Mouse (Mus musculus): ENCODE measurements around the gene Hinfp. TPM values are rescaled to one million over a fixed set of nuclear protein-coding genes. Genes with fewer than 3 reads are reported as not detected.
A peak's percentile ranks its signal among the peaks of the same experiment; 100 is the strongest.

The Hinfp gene
- polyA plus RNA-seq, 1 experiment, result 6.5 TPM

DNA sequence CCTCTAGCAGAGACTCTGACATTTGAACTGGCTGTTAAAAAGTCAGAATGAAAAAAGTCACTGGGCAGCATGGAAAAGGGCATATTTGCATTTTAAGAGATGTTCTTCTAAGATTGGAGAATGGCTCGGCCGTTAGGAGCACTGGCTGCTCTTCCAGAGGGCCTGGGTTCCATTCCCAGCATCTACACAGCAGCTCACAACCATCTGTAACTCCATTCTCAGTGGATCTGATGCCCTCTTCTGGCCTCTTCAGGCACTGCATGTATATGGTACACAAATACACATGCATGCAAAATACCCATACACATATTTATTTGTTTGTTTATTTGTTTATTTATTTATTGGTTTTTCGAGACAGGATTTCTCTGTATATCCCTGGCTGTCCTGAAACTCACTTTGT lies 36.4 kb downstream of the Hinfp start:
- H3K27me3 ChIP-seq (ENCODE audit: control insufficient read depth, insufficient read depth, insufficient read length), result no peaks in the 10 kb centered on the region
- H3ac ChIP-seq (ENCODE audit: control insufficient read depth, insufficient read length), result no peak overlapping the region
- H3K4me3 ChIP-seq, result no peak overlapping the region
- TF ChIP-seq POLR2AphosphoS2 (IDR thresholded peaks at IDR 0.05; ENCODE audit: insufficient read length, low read depth) (no peak), MYOD1 (IDR thresholded peaks at IDR 0.05; ENCODE audit: control insufficient read depth in 1 of 3, insufficient read length in 2 of 3, low read depth in 2 of 3) (no peak), MAX (IDR thresholded peaks at IDR 0.05; ENCODE audit: low read depth) (no peak), MYOG (IDR thresholded peaks at IDR 0.05; ENCODE audit: control insufficient read depth in 1 of 3, insufficient read depth in 1 of 3, insufficient read length in 2 of 3, low read depth in 2 of 3) (no peak), E2F4 (IDR thresholded peaks at IDR 0.05; ENCODE audit: insufficient read depth) (no peak), CEBPB (IDR thresholded peaks at IDR 0.05; ENCODE audit: insufficient read depth, poor library complexity, severe bottlenecking) (no peak), TCF3 (IDR thresholded peaks at IDR 0.05; ENCODE audit: insufficient read length, low read depth) (no peak), TCF12 (IDR thresholded peaks at IDR 0.05; ENCODE audit: insufficient read depth, poor library complexity, severe bottlenecking) (no peak), USF1 (IDR thresholded peaks at IDR 0.05; ENCODE audit: low read depth) (no peak), REST (IDR thresholded peaks at IDR 0.05; ENCODE audit: insufficient read depth, insufficient read length) (no peak), POLR2A (IDR thresholded peaks at IDR 0.05; ENCODE audit: insufficient read length, low read depth) (no peak), SRF (IDR thresholded peaks at IDR 0.05; ENCODE audit: control insufficient read depth, insufficient read length, low read depth) (no peak)
- H3K36me3 ChIP-seq (ENCODE audit: control insufficient read depth, insufficient read depth), result no peaks in the 10 kb centered on the region
- no peaks in the 10 kb centered on the region for H3K79me2 ChIP-seq (ENCODE audit: control insufficient read depth, insufficient read depth)
- no peak overlapping the region for H3K4me2 ChIP-seq (ENCODE audit: low read depth)

DNA sequence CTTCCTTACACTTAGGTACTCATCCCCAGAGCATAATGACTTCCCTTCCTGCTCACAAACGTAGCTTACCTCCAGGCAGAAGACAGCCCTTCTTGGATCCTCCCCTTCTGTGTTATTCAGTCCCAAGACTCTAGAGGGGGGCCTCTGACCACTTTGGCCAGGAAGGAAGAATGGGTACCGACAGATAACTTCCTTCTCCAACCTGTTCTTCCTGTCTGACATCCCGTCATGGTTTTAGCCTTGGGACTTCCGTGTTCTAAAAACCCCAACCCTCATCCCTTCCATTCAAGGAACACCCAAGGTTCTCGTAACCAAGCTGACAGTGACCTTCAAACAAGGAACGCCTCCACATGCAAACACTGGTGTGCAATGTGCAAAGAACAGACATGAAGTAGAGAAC lies 37.0 kb downstream of the Hinfp start, which contains the start of gene Nlrx1:
Gene Nlrx1 (minus strand): TSS at position 168 of the 400 bp plus-strand sequence.
- peak within 1 kb of the TSS; percentile 20 for H3K4me3 ChIP-seq
- H3ac ChIP-seq (ENCODE audit: control insufficient read depth, insufficient read length), result peak within 1 kb of the TSS; percentile 93
- H3K36me3 ChIP-seq (ENCODE audit: control insufficient read depth, insufficient read depth), result no peaks in the 10 kb centered on the region
- no peaks in the 10 kb centered on the region for H3K27me3 ChIP-seq (ENCODE audit: control insufficient read depth, insufficient read depth, insufficient read length)
- peak within 1 kb of the TSS; percentile 66 for H3K4me2 ChIP-seq (ENCODE audit: low read depth)
- H3K79me2 ChIP-seq (ENCODE audit: control insufficient read depth, insufficient read depth), result no peaks in the 10 kb centered on the region
- TF ChIP-seq SRF (IDR thresholded peaks at IDR 0.05; ENCODE audit: control insufficient read depth, insufficient read length, low read depth) (no peak), TCF3 (IDR thresholded peaks at IDR 0.05; ENCODE audit: insufficient read length, low read depth) (no peak), MYOG (IDR thresholded peaks at IDR 0.05; ENCODE audit: control insufficient read depth in 1 of 3, insufficient read depth in 1 of 3, insufficient read length in 2 of 3, low read depth in 2 of 3) (no peak), CEBPB (IDR thresholded peaks at IDR 0.05; ENCODE audit: insufficient read depth, poor library complexity, severe bottlenecking) (no peak), MYOD1 (IDR thresholded peaks at IDR 0.05; ENCODE audit: control insufficient read depth in 1 of 3, insufficient read length in 2 of 3, low read depth in 2 of 3) (no peak), USF1 (IDR thresholded peaks at IDR 0.05; ENCODE audit: low read depth) (no peak), REST (IDR thresholded peaks at IDR 0.05; ENCODE audit: insufficient read depth, insufficient read length) (no peak), POLR2A (IDR thresholded peaks at IDR 0.05; ENCODE audit: insufficient read length, low read depth) (no peak), POLR2AphosphoS2 (IDR thresholded peaks at IDR 0.05; ENCODE audit: insufficient read length, low read depth) (no peak), E2F4 (IDR thresholded peaks at IDR 0.05; ENCODE audit: insufficient read depth) (no peak), MAX (IDR thresholded peaks at IDR 0.05; ENCODE audit: low read depth) (no peak), TCF12 (IDR thresholded peaks at IDR 0.05; ENCODE audit: insufficient read depth, poor library complexity, severe bottlenecking) (no peak)

DNA sequence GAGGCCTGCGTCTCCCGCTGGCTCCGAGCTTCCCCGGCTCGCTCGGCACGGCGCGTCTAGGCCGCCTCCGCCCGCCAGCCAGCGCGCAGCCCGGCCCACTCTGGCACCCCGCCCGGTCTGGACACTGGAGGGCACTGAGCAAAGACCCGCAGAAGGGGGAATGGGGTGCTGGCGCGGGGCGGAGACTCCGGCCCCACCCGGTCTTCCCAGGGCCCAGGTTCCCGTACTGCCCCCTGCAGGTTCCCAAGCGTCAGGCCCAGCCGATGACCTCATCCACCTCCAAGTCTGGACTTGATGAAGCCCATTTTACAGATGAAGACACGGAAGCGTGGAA lies 37.5 kb downstream of the Hinfp start:
- peak overlapping the region; percentile 20 for H3K4me3 ChIP-seq
- H3K79me2 ChIP-seq (ENCODE audit: control insufficient read depth, insufficient read depth), result no peaks in the 10 kb centered on the region
- no peaks in the 10 kb centered on the region for H3K36me3 ChIP-seq (ENCODE audit: control insufficient read depth, insufficient read depth)
- no peaks in the 10 kb centered on the region for H3K27me3 ChIP-seq (ENCODE audit: control insufficient read depth, insufficient read depth, insufficient read length)
- TF ChIP-seq POLR2AphosphoS2 (IDR thresholded peaks at IDR 0.05; ENCODE audit: insufficient read length, low read depth) (peak; percentile 72), POLR2A (IDR thresholded peaks at IDR 0.05; ENCODE audit: insufficient read length, low read depth) (peak; percentile 88), E2F4 (IDR thresholded peaks at IDR 0.05; ENCODE audit: insufficient read depth) (no peak), MAX (IDR thresholded peaks at IDR 0.05; ENCODE audit: low read depth) (no peak), MYOG (IDR thresholded peaks at IDR 0.05; ENCODE audit: control insufficient read depth in 1 of 3, insufficient read depth in 1 of 3, insufficient read length in 2 of 3, low read depth in 2 of 3) (peak in 1 of 3 experiments; percentile 6)
- H3ac ChIP-seq (ENCODE audit: control insufficient read depth, insufficient read length), result peak overlapping the region; percentile 93
- H3K4me2 ChIP-seq (ENCODE audit: low read depth), result peak overlapping the region; percentile 66

DNA sequence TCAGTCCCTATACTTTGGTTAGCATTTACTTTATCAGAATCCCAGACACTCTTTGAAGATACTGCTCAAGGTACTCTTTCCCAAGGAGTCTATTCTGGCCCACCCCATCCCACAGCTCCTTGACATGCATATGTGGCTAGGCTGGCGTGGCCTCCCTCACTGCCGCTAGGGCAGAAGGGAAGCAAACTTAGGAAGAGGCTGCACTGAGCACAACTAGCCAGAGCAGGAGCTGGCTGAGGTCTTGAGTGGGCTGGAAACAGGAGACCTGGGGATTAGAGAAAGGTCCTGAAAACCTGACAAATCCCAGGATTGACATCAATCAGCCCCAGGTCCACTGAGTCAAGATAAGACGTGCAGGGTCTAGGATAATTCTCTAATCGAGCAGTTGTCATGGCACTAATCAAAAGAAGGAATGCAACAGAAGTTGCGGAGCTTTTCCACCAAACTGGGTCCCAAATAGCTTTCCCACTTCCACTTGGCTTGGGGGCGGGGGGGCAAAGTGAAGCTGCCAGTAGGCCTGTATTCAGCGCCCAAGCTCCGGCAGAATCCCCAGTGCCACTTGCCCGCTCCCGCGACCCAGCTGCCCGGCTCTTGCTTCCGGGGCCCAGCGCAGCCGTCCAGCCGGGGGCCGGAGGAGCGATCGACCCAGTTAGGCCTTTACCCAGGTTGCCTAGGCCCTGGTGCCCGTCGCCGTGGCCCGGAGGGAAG lies 38.0 kb downstream of the Hinfp start:
- TF ChIP-seq POLR2A (IDR thresholded peaks at IDR 0.05; ENCODE audit: insufficient read length, low read depth) (peak; percentile 30), REST (IDR thresholded peaks at IDR 0.05; ENCODE audit: insufficient read depth, insufficient read length) (no peak), MAX (IDR thresholded peaks at IDR 0.05; ENCODE audit: low read depth) (no peak)
- H3ac ChIP-seq (ENCODE audit: control insufficient read depth, insufficient read length), result peak overlapping the region; percentile 93
- peak overlapping the region; percentile 66 for H3K4me2 ChIP-seq (ENCODE audit: low read depth)
- H3K36me3 ChIP-seq (ENCODE audit: control insufficient read depth, insufficient read depth), result no peaks in the 10 kb centered on the region
- H3K4me3 ChIP-seq, result peak overlapping the region; percentile 20
- no peaks in the 10 kb centered on the region for H3K79me2 ChIP-seq (ENCODE audit: control insufficient read depth, insufficient read depth)
- H3K27me3 ChIP-seq (ENCODE audit: control insufficient read depth, insufficient read depth, insufficient read length), result no peaks in the 10 kb centered on the region

DNA sequence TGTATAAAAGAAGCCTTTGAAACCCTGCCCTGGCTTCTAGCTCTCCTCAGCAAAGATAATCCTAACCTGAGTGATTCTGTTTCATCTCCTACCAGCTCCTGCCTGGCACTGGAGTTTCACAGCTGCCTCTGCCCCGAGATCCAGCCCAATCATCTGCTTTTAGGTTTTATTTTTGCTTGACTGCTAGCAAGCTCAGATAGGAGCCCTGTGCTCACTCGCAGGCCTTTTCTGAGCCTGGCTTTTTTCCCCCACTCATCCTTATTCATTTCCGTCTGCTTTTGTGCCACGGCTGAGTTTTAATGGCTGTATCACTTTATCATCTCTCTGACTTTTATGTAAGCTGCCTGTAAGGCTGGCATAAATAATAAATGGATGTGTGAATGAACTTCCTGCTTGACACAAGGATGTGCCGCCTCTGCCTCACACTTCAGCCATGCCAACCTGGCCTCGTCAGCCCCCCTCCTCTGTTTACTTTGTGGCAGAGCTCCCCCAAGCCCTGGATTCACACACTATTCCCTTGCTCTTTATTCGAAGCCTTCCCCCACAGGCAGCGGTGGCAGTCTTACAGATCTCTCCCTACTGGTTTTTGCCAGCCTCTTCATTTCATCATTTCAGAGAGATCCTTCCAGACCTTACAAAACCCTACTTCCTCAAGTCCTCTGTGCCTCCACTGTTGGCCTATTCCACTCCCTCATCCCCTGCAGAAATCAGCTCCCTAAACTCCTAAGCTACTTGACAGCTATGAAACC lies 38.8 kb downstream of the Hinfp start:
- no peak for TF ChIP-seq SRF (IDR thresholded peaks at IDR 0.05; ENCODE audit: control insufficient read depth, insufficient read length, low read depth)
- no peak for TF ChIP-seq USF1 (IDR thresholded peaks at IDR 0.05; ENCODE audit: low read depth)
- Histone ChIP-seq H3K79me2 (ENCODE audit: control insufficient read depth, insufficient read depth) (no peaks in the 10 kb centered on the region), H3K4me3 (peak overlapping the region; percentile 20), H3ac (ENCODE audit: control insufficient read depth, insufficient read length) (peak overlapping the region; percentile 93), H3K4me2 (ENCODE audit: low read depth) (peak overlapping the region; percentile 66), H3K27me3 (ENCODE audit: control insufficient read depth, insufficient read depth, insufficient read length) (no peaks in the 10 kb centered on the region), H3K36me3 (ENCODE audit: control insufficient read depth, insufficient read depth) (no peaks in the 10 kb centered on the region)

Measured in myocyte (in vitro differentiated cells).